Mouse (Mus musculus) liver, postnatal 0 days (tissue): ENCODE data around the gene Nat8f1.

Experiments
- CTCF ChIP-seq: sonication (generic); IDR thresholded peaks from 2 replicates; pipeline ENCODE4 v1.5.1; 2016; ENCODE audit warnings: antibody characterized with exemption, low read depth
- EP300 ChIP-seq: IDR thresholded peaks from 2 replicates; pipeline ENCODE4 v1.6.1; 2016; ENCODE audit warnings: antibody characterized with exemption, low read depth, mild to moderate bottlenecking

DNA sequence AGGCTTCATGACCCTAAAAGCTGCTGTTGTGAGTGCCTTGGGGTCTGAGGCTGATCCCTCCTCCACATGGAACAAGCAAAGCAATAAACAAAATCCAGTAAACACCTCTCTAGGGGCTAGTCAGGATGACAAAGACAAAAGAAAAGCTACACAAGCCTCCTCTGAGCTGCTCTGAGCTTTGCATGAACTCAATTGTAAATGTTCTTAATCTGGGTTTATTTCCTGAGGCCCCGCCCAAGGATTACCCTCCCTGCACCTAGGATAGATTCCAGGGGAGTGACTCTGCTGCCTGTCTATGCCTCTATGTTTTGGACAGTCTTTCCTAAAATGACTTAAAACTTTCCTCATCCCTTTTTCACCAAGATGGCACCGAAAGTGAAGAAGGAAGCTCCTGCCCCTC, 26.5 kb downstream of the Nat8f1 start:
- no peak for TF ChIP-seq CTCF
- no peak for TF ChIP-seq EP300
